Mouse (Mus musculus) left cerebral cortex, postnatal 10 days (tissue): ENCODE results near the gene Smtn. TPM values are rescaled to one million over a fixed set of nuclear protein-coding genes. Genes with fewer than 3 reads are reported as not detected.

Experiments
- DNase-seq, 2 experiments: peaks; one replicate each; pipeline ENCODE4 v3.0.0; 2021 to 2022; ENCODE audit warnings: low spot score in 2 of 2, mixed read lengths in 1 of 2; ENCODE audit errors: extremely low spot score in 1 of 2
- intact Hi-C: fragments of 180-260 bp; cut with DNase I; formaldehyde crosslinking; loops from one replicate; pipeline ENCODE4 v1.15.1; 2025
- total RNA-seq, 2 experiments: library from RNA; stranded (reverse); gene quantifications; 2 replicates each; pipeline ENCODE4 v1.2.3; 2021

The Smtn gene
- total RNA-seq, 2 experiments from 2014 or later, result 11.8 to 14.6 TPM

DNA sequence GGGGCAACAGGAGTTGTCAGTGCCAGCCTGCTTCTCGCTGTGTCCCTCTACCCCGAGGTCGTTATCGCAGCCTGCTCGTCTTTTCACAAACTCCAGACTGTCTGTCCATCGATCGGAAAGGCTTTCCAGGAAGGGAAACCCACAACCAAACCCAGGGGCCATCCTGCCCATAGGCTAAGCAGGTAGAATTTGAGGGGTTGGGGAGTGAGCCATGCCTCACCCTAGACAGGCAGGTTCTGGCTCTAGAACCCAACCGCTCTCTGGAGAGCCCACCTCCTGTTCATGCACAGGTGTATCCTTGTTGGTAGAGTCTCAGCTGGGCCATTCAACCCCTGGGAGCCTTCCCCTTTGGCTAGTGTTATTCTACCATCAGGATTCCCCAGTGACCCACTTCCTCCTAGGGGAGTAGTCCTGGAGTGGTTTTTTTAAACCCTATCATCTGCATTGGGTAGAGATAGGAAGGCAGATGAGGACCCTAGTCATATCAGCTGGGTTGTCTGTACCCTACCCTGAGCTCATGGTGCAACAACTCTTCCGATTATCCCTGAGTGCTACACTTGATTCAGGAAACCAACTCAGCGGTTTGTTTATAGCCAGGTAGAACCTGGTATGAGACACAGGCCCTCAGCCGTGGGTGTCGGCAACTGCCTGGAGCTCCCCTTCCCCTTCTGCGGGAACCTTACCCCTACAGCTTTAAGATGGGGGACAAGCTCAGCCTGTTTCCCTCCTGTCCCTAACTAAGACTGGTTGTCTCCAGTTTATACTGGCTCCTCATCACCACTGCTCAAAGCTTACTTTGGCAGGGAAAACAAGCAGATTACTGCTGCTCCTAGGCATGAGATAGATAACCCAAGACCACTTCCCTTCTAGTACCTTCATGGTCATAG lies 22.3 kb downstream of the Smtn start:
- intact Hi-C loops, result loop anchor here (10.0 kb wide), 1 partner anchor 123 kb away; no protein-coding TSS in a partner anchor
- DNase-seq, result no peak

GRCm38 (mm10) chr11:3516859-3517845 lies 23.3 kb downstream of the Smtn start:
- intact Hi-C loops, result loop anchor here (10.0 kb wide), 1 partner anchor 122 kb away; no protein-coding TSS in a partner anchor
- DNase-seq, result peak in 1 of 2 experiments; percentile 69

DNA sequence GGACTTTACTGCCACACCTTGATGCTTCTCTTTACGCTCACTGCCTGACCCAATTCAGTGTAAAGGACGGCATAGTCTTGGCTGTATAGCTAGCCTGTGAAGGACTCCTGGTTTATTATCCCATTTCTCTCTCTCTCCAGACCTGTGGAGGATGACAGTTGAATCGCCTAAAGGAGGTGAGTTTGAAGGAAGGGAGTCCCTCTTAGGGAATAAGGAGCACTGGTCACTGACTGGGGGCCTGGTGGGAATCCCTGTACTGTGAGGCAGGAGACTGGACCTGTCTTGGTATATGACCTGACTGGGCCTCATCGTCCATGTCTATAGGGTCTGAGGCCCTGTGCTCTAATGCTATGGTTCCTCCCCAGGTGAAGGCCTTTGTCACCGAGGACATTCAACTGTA lies 24.3 kb downstream of the Smtn start:
- DNase-seq, result no peak
- intact Hi-C loops, result loop anchor here (10.0 kb wide), 1 partner anchor 121 kb away; no protein-coding TSS in a partner anchor

GRCm38 (mm10) chr11:3515637-3516036 lies 24.8 kb downstream of the Smtn start:
- no peak for DNase-seq
- intact Hi-C loops, result loop anchor here (10.0 kb wide), 1 partner anchor 121 kb away; no protein-coding TSS in a partner anchor

- intact Hi-C loops, result loop anchor here (10.0 kb wide), 1 partner anchor 120 kb away; no protein-coding TSS in a partner anchor
- no peak for DNase-seq
These were observed 25.2 kb downstream of the Smtn start for GRCm38 (mm10) chr11:3515216-3515615.

DNA sequence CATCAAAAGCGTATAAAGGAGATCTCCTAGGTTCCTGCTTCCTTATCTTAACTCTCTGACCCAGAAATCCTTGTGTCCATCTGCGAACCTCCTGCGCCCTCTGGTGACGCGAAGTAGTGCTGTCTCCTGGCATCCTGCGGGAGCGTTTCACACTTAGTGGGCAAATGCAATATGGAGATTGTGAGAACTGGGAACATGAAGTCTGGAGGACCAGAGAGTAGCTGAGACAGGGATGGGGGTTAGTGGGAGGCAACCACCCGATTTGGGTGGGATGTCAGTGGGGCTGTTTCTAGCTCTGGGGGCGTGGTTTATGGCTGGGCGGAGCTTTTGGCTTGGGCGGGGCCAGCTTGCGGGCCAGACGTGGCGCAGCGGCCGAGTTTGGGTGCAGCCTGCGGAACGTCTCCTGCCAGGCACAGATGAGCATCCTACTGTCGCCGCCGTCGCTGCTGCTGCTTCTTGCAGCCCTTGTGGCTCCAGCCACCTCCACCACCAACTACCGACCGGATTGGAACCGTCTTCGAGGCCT lies 25.8 kb downstream of the Smtn start, which contains the start of gene Selenom:
Gene Selenom, plus strand, starts transcription at position 156 of the 526 bp plus-strand sequence.
- DNase-seq, result peak; percentile 85 to 92
- intact Hi-C loops, result loop anchor here (1.0 to 10.0 kb wide), 2 partner anchors 40 to 120 kb away; no protein-coding TSS in a partner anchor

DNA sequence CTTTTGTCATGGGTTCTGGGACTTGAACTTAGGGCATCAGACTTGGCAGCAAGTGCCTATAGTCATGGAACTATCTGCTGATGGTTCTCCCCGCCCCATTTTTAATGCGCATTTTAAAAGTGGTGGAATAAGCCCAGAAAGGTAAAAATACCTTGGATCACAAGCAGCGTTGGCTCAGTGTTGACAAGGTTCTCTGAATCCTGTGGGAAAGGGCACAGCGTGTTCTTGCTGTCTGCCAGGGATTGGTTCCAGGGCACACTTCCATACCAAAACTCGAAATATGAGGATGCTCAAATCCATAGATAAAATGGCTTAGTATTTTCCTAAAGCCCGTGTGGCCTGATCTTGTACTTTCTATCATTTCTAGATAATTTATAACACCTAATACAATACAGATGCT lies 27.1 kb downstream of the Smtn start:
- DNase-seq, result no peak
- intact Hi-C loops, result loop anchor here (10.0 kb wide), 1 partner anchor 118 kb away; no protein-coding TSS in a partner anchor

- no peak for DNase-seq
- intact Hi-C loops, result loop anchor here (10.0 kb wide), 1 partner anchor 116 kb away; no protein-coding TSS in a partner anchor
These were observed 30.1 kb downstream of the Smtn start for GRCm38 (mm10) chr11:3510321-3510720.

DNA sequence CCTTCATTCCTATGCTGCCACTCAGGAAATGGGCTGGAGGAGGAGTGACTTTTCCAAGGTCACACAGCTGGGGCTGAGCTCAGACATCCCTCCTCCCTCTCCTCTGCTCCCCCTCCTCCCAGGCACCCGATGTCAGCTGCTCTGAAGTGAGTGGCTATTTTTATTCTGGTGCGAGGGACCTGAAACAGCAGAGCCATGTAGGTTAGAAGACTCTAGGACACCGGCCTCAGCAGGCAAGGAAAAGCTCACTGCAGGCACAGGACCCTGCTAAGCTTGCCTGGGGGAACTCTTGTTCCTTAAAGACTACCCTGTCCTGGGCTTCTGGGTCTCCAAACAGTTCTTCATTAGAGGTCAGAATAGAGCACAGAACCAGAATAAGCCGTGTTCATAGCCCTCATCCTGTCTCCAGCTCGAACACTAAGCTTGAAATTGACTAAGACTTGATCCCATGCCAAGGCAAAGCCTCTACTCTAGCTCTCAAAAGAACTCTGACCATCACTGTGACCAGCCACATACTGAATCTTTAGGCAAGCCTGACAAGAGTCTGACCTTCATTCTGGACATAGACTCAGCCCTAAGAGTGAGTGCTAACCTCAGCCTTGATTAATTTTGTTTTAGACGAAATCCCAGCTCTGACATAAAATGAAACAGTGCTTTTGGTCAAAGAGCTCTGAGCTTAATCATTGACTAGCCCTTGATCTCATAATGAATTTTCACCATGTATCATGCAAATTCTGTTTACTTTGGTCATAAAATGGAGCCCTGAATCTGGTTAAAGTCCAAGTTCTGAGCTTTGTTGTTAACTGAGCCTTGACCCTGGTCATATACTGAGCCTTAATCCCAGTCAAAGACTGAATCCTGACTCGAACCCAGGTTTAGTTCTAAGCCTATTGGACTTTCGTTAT lies 31.0 kb downstream of the Smtn start:
- DNase-seq, result no peak
- intact Hi-C loops, result loop anchor here (10.0 kb wide), 1 partner anchor 115 kb away; no protein-coding TSS in a partner anchor

GRCm38 (mm10) chr11:3508226-3508625 lies 32.2 kb downstream of the Smtn start:
- intact Hi-C loops, result no loop called here
- no peak for DNase-seq

DNA sequence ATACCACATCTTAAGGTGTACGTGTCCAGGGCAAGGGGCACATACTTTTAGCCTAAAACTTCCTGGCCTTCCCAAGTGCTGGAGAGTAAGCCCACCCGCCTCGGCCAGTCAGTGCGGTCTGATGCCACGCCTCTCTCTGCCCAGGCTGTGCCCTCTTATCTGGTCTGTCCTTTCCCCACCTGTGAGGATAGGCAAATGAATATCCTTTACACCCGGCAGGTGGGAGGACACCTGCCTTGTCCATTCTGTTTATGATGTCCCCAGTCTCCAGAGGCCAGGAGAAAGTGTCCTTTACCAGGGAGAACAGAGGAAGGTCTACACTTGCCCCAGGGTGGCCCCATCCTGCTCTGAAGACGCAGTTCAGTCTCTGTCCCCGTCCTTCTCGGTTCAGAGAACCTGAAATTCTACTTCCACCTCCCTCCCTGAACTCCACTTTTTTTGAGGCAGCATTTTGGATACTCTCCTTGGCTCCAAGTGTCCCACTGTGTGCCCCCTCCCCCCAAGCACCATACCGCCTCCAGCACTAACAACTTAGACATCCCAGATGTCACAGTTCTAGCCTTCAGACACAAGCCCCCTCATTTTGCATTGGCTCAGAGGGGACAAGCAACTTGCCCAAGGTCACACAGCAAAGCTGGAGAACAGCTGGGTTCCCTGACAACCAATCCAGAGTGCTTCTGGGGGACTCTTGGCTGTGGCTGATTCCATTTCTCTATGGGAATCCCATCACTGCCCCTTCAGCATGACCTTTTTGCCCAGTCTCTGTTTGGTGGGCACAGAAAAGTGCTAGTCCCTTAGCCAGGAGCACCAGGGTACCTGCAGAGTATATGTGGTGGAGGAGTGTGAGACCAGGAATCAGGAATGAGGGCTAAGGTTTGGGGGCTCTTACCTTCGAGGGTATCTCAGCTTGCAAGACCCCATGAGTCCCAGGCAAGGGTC lies 36.4 kb downstream of the Smtn start:
- intact Hi-C loops, result no loop called here
- no peak for DNase-seq

DNA sequence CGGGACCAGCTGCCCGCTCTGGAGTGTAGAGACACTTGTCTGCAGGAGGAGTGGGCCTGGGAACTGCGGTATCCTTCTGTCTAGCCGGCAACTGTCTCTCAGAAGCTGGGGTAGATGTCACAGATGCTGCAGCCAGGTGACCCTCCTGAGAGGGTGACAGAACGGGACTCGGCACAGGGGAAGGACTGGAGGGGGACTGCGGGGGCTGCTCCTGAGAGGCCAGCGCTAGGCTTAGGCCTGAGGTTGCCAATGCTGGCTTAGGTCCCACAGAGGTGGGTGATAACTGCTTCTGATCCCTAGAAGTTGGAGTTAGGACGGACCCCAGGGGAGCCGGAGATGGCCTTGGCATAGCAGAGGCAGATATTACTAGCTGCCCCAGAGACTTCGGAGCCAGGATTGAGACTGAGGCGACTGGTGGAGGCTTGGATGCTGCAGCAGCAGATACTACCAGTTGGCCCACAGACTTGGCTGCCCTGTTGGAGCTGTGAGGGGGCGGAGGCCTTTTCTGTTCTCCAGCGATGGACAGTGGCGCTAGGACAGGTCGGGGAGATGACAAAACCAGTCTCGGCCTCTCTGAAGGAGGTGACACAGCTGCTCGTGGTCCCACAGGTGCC lies 37.8 kb downstream of the Smtn start:
- intact Hi-C loops, result no loop called here
- no peak for DNase-seq

DNA sequence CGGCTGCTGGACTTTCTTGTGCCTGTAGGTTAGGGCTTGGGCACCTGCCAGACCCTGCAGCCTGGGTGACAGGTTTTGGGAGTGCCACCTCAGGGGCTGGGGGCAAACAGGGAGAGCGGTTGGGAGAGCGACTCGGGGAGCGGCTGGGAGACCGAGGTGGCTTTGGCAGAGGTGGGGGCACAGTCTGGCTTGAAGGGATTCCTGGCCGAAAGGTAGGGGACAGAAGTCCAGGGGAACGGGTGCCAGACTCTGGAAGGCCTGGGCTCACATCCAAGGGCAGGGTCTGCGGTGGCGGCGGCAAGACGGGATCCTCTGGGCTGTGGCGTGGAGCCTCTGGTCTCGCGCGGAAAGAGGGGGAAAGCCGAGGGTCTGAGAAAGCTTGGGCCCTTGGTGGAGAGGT lies 38.4 kb downstream of the Smtn start:
- intact Hi-C loops, result no loop called here
- DNase-seq, result no peak

DNA sequence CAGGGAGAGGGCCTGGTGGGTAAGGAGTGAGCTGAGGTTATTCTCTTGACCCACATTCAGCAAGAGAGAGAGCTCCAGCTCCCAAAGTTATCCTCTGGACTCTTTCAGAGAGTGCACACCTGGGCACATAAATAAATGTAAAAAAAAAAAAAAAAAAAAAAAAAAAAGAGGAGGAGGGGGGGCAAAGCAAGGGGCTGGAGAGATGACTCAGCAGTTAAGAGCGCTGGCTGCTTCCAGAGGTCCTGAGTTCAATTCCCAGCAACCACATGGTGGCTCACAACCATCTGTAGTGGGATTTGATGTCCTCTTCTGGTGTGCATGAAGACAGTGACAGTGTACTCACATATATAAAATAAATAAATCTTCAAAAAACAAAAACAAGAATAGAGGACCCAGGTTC lies 43.1 kb downstream of the Smtn start:
- no peak for DNase-seq
- intact Hi-C loops, result no loop called here

DNA sequence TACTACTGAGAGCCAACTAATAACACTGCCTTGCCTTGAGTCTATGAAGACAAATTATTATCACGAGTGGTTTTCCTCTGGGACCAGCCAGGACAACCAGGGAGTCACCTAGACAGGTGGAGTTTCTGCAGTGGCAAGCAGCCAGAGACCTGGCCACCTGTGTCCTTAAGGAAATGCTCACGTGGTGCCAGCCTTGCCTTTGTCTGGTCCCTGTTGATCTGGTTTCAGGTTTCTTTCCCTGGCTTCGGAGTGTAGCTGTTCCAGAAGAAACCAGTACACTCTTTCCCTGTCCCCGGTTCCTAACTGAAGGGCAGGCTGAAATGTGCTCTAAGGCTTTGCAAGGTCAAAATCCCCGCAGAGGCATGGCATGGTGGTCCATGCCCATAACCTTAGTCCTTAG lies 43.7 kb downstream of the Smtn start:
- no peak for DNase-seq
- intact Hi-C loops, result no loop called here

- intact Hi-C loops, result no loop called here
- no peak for DNase-seq
These were observed 44.9 kb downstream of the Smtn start for GRCm38 (mm10) chr11:3495496-3495895.
